Mouse (Mus musculus): ENCODE results near the gene Pgpep1.

Pgpep1 gene

DNA sequence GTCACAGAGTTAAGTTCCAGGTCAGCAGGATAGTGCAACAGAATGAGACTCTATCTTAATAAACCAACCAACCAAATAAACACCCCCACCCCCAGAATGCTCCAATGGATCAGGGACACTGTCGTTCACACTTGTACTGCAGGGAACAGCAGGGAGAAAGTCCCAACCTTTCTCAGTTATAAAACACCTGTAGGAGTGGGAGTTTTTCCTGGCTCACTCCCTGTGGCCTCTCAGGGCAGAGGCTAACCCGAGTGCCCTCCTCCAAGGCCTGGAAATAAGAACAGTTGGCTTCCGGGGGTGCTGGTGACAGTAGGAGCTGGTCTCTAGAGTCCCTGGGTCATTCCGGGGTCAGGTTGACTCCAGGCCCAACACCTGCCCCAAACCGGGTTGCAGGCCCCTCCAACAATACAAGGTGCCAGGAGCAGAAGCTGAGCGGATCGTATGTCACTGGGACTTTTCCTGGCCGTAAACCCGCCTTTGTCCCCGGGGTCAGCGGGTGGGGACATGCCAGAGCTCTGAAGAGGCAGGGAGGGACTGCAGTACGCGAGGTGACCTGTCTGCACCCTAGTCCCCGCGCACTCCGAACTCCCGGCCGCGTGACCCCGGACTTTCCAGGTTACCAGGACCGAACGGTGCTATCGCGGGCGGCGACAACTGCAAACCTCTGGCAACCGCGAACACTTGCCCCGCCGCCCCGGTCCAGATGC lies 1.1 kb downstream of the Pgpep1 start:
- DNase-seq = peak; percentile 62

DNA sequence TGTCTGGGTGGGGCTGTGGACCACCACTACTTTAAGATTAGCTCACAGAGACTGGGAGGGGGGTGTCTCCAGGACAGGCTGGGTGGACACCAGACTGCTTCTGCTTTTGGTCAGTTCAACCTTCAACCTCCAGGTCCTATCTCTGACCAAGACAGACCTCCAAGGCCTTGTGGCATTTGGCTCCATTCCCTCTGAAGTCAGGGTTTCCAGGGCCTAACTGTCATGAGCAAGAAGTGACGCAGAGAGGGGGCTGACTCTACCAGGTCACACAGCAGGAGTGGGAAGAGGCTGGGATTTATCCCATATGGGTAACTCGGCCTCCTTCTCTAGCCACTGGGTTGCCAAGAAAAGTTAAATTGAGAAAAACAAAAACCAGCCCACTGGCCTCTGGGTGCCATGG lies 2.4 kb downstream of the Pgpep1 start:
- DNase-seq = no peak

DNA sequence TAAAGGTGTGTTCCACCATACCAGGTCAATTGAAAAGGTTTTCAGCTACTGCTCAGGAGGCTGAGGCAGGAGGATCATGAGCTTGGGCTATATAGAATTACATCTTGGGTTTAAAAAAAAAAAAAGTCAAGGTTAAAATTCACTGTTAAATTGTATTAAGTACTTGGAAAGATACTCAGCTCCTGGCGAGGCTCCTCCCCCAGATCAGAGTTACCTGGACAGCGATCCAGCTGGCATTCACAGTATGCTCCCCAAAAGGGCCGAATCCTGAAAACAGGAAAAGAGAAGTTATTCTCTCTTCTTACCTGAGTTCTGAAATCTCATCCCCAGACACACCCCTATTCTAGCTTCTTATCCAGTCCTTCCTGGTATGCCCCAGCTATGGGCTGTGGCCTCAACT lies 3.0 kb downstream of the Pgpep1 start:
- no peak for DNase-seq

- DNase-seq = no peak
Measured at GRCm38 (mm10) chr8:70656193-70656790, 3.9 kb downstream of the Pgpep1 start.

DNA sequence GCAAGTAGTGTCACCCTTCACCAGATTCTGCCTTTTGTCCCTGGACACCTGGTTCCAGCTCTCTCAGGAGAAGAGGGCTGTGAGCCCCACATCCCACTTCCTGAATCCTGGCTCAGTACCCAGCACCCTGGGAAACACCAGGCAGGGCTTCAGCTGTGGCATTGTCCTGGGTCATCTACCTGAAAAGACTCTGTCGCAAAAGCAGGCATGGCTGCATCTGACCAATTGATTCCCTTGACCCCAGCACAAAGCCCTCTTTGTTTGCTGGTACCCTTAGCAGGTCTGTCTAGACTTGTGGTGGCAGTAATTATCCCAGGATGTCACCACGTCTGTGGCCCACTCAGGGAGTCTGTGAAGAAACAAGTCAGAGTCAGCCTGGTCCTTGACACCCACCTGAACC lies 4.7 kb downstream of the Pgpep1 start:
- no peak for DNase-seq

DNA sequence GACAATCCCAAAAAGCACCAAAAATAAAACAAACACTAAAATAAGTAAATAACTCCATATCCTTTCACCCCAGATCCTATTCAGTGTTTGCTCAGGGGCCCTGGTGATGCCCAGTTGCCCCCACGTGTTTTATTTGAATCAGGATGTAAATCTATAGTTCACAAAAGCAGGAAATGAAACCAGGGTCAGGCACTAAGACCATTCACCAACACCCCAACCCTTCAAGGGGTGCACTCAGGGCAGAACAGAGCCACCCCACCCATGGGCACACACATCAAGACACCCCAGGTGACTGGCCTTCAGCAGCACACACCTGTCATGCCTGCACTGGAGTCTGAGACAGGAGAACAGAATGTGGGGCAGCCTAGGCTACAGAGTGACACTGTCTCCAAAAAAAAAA lies 6.1 kb downstream of the Pgpep1 start:
- DNase-seq = no peak

DNA sequence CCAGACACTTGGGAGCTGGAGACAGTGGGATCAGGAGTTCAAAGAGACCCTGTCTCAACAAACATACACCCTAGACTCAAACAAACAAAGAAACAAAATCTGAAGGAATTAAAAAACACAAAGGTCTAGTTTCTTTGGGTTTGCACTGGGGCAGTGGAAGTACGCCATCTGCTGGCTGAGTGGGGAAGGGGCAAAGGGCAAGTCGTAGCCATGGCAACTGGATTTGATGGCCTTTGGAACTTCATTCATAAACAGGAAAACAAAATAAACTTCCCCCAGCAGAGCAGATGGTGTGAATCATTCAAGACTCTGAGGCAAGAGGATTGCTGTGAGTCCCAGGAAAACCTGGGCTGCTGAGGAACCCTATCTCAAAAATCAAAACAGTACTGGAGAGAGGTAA lies 7.0 kb downstream of the Pgpep1 start:
- peak; percentile 89 for DNase-seq

- DNase-seq = no peak
Measured at GRCm38 (mm10) chr8:70650351-70650750, 9.8 kb downstream of the Pgpep1 start.

GRCm38 (mm10) chr8:70649324-70649723 lies 10.9 kb downstream of the Pgpep1 start:
- DNase-seq = peak; percentile 94

- DNase-seq = no peak
Measured at GRCm38 (mm10) chr8:70648921-70649320, 11.3 kb downstream of the Pgpep1 start.

DNA sequence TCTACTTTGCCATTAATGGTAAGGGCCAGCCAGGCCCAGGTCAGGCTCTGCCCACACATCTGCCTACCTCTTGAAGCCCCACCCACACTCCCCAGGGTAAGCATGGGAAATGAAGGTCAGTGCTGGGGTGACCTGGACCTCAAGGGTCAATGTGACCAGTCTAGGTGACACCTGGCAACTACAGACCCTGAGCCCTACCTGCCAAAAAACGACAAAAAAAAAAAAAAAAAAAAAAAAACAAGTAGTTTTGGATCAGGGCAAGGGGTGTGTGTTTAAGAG lies 12.1 kb downstream of the Pgpep1 start:
- peak; percentile 45 for DNase-seq

- DNase-seq = peak; percentile 83
Measured at GRCm38 (mm10) chr8:70647343-70648163, 12.6 kb downstream of the Pgpep1 start.

DNA sequence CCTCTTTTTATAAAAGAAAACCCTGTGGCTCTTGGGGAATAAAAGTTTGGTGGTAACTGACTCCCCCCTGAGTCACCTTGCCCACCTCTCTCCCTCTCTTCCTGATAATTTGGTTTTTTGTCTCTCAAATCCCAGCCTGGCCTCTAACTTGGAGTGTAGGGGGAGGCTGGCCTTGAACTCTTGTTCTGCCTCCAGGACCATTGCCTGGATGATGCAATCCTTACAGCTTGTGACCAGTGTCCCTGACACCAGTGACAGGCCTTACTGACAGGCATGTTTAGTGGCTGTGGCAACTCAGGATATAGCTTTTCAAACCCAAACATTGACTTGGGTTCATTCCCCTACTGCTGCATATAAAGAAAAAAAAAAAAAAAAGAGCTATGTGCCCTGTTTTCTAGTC lies 13.4 kb downstream of the Pgpep1 start:
- no peak for DNase-seq

GRCm38 (mm10) chr8:70646369-70646768 lies 13.8 kb downstream of the Pgpep1 start:
- DNase-seq = no peak

DNA sequence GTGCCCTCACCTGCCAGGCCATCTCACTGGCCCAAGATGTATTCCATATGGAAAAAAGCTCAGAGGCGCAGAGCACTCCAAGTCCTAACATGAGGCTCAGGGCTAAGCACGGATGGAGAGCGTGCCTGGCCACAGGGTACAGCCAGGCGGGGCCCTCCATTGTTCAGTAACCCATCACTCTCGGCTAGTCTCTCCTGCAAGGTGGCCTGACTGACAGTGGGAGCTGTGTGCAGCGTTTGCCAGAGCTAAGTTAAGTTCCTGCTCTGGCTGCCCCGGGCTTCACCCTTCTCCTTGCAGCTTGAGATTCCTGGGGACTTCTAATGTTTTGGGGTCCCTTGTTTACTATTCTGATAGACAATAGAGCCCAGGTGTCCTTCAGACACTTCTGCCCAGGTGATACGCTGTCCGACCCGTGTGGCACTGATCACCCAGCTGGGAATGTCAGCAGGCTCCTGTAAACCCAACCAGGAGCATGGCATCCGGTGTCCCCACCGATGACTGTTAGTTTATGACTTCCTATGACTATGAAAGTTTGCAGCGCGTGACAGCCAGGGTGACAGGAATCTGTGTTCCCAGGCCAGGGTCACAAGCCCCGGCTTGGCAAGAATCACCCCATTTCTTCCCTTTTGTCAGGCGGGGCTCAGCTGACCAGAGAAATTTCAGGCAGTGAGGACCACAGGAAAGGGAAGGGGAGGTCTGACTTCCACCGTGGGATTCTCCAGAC lies 14.5 kb downstream of the Pgpep1 start:
- DNase-seq = peak; percentile 76

DNA sequence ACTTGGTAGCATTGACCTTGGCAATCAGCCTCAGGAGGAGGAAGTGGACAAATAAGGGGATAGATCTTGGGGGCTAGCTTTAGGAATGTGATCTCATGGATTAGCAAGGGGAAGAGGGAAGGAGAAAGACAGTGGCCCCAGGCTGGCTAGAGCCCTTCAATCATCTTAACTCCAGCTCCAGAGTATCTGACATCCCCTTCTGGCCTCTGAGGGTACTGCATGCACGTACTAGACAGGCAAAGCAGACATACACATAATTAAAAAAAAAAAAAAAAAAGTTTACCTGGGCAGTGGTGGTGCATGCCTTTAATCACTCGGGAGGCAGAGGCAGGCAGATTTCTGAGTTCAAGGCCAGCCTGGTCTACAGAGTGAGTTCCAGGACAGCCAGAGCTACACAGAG lies 16.1 kb downstream of the Pgpep1 start:
- no peak for DNase-seq

DNA sequence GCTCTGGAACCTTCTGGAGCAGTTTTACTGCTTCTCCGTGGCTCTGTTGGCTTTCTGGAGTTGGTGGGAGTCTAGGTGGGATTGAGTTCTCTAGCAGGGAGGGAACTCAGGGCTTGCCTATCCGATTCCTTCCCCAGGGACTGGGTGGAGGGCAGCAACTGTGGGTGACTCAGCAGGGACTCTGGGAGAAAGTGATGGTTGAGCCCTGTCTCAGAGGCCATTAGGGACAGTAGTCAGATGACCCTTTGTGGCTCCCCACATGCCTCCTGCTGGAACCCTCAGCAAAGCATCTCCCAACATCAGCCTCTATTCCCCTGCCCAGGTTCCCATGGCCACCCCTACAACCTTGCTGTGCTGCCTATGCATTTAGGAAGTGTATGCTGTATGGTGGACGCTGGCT lies 17.2 kb downstream of the Pgpep1 start:
- DNase-seq = no peak

DNA sequence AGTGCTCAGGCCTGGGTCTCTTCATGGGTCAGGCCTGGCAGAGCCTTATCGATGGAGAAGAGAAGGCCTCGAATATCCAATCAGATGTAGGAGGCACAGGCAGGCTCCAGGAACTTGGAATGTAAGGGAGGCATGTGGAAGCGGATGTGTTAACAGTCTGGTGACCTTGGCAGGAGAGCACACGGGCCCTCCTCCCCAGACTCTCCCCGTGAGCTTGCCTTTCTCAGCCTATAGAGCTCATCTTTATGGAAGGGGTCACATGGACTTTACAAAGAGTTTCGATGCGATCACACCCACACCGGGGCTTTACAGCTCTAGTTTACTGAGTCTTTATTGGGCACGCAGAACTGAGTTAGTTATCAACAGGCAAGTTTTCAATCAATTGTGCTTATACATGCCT lies 21.4 kb downstream of the Pgpep1 start:
- no peak for DNase-seq

- peak; percentile 74 for DNase-seq
Measured at GRCm38 (mm10) chr8:70636838-70637237, 23.4 kb downstream of the Pgpep1 start.

- peak; percentile 71 for DNase-seq
Measured at GRCm38 (mm10) chr8:70635527-70635926, 24.7 kb downstream of the Pgpep1 start.

GRCm38 (mm10) chr8:70634066-70634465 lies 26.1 kb downstream of the Pgpep1 start:
- DNase-seq = peak; percentile 89

DNA sequence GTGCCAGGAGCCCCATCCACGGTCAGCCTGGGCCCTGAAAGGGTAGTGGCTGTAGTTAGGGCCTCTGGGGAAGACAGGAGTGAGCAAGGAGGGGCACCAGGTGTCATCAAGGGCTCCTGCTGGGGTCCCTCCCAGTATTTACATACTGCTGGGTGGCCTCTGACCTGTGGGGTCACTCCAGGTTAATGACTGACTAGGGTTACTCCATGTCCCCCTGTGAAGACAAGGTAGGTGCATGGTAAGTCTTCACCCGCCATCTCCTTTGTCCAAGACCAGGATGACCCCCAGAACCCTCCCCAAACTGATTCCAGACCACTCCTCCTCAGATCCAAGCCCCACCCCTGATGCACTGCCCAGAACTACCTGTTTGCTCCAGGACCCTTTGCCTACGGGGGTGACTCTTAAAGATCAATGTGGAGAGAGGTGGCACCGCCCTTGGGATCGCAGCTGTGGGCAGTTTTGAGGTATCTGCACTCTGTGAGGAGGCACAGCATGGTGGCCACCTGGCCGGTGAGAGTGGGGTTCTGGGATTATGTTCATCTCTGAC lies 27.8 kb downstream of the Pgpep1 start, which contains the start of gene Gdf15:
Gene Gdf15 (minus strand): TSS at position 111 of the 547 bp plus-strand sequence.
- no peak for DNase-seq

GRCm38 (mm10) chr8:70631436-70631835 lies 28.8 kb downstream of the Pgpep1 start:
- DNase-seq = peak; percentile 83
